Mouse (Mus musculus) layer of hippocampus, adult 18-20 months (tissue): ENCODE data around the gene 4933434E20Rik. TPM values are rescaled to one million over a fixed set of nuclear protein-coding genes. Genes with fewer than 3 reads are reported as not detected.

ENCODE experiments used
- microRNA-seq, 2 experiments: library from miRNA; unstranded; fragments of <30 nt; microRNA quantifications; one replicate each; pipeline ENCODE4 v1.2.0; 2021
- total RNA-seq, 2 experiments: library from RNA; stranded (reverse); gene quantifications; 2 replicates each; pipeline ENCODE4 v1.2.3; 2021

Gene 4933434E20Rik
- total RNA-seq, 2 experiments from 2014 or later: 92.5 to 95.2 TPM

Small RNA genes within 50 kb of the gene (microRNA-seq; reads per million reads assigned to microRNA genes)
- gene Mir190b (17.0 to 18.8 reads per million in 2 experiments), gene Mir7669 (0 reads per million in 2 experiments)

Other genes with a start within 250 kb of the 4933434E20Rik start
- gene She, start 220.3 kb upstream of the 4933434E20Rik start, total RNA-seq: 1 to 10 TPM; 2.6 to 2.9 TPM
- gene Il6ra, start 138.4 kb upstream of the 4933434E20Rik start, total RNA-seq: 1 to 10 TPM; 6.5 to 7.2 TPM
- 10 to 100 TPM; 88.0 to 91.6 TPM for gene Atp8b2, start 88.1 kb upstream of the 4933434E20Rik start, total RNA-seq
- gene Hax1, start 52.9 kb upstream of the 4933434E20Rik start, total RNA-seq: 10 to 100 TPM; 91.7 to 93.8 TPM
- 100 to 1,000 TPM; 166 to 176 TPM for gene Ubap2l, start 992 bp downstream of the 4933434E20Rik start, total RNA-seq
- gene Tpm3, start 21.0 kb downstream of the 4933434E20Rik start, total RNA-seq: 100 to 1,000 TPM; 170 to 172 TPM
- gene Nup210l, start 52.5 kb downstream of the 4933434E20Rik start, total RNA-seq: under 1 TPM; 0.28 to 0.32 TPM
- gene Rps27, start 162.0 kb downstream of the 4933434E20Rik start, total RNA-seq: 1,000 to 10,000 TPM in 1 of 2 experiments, 100 to 1,000 TPM in 1; 993 to 1,005 TPM
- gene Rab13, start 162.1 kb downstream of the 4933434E20Rik start, total RNA-seq: 10 to 100 TPM in 1 of 2 experiments, 1 to 10 TPM in 1; 9.4 to 10.4 TPM
- gene Jtb, start 180.0 kb downstream of the 4933434E20Rik start, total RNA-seq: 10 to 100 TPM; 44.1 to 46.2 TPM
- under 1 TPM in 1 of 2 experiments, not detected in 1; 0.41 TPM for gene Creb3l4, start 191.9 kb downstream of the 4933434E20Rik start, total RNA-seq
- gene Slc39a1, start 196.5 kb downstream of the 4933434E20Rik start, total RNA-seq: 10 to 100 TPM; 39.0 to 45.3 TPM
- 10 to 100 TPM; 36.4 to 45.7 TPM for gene Crtc2, start 202.5 kb downstream of the 4933434E20Rik start, total RNA-seq
- gene Dennd4b, start 213.5 kb downstream of the 4933434E20Rik start, total RNA-seq: 10 to 100 TPM; 30.1 to 31.9 TPM
- gene Gatad2b, start 241.5 kb downstream of the 4933434E20Rik start, total RNA-seq: 100 to 1,000 TPM; 104 to 106 TPM